Mouse (Mus musculus) lung, postnatal 0 days (tissue): Measurements from ENCODE around the gene Slc50a1. TPM values are rescaled to one million over a fixed set of nuclear protein-coding genes. Genes with fewer than 3 reads are reported as not detected.

Experiments
- ATAC-seq: fragments of 200-750 bp; cut with Nextera tagmentation; 2 replicates; pipeline ENCODE4 v1.8.0; 2017; ENCODE audit warnings: moderate library complexity
- DNase-seq: peaks from one replicate; pipeline ENCODE4 v3.0.0-alpha.2; 2016; ENCODE audit warnings: low spot score
- H3K27ac ChIP-seq: fragments of 300-500 bp; sonication (generic); 2 replicates; pipeline ENCODE4 v1.5.1; 2014; ENCODE audit warnings: antibody characterized with exemption, mild to moderate bottlenecking, low read length, mixed read lengths
- H3K27me3 ChIP-seq: fragments of 300-500 bp; sonication (generic); replicated peaks from 2 replicates; pipeline ENCODE4 v1.6.1; 2014; ENCODE audit warnings: low read length, mixed read lengths; ENCODE audit not compliant: insufficient read depth
- H3K36me3 ChIP-seq: fragments of 300-500 bp; sonication (generic); 2 replicates; pipeline ENCODE4 v1.6.1; 2014; ENCODE audit warnings: low read length, mixed read lengths; ENCODE audit not compliant: insufficient read depth
- H3K4me1 ChIP-seq: fragments of 300-500 bp; sonication (generic); 2 replicates; pipeline ENCODE4 v1.6.1; 2014; ENCODE audit warnings: antibody characterized with exemption, low read depth, low read length, mixed read lengths; ENCODE audit not compliant: insufficient read depth
- H3K4me2 ChIP-seq: fragments of 300-500 bp; sonication (generic); replicated peaks from 2 replicates; pipeline ENCODE4 v1.6.1; 2014; ENCODE audit warnings: low read depth, mild to moderate bottlenecking, low read length, moderate library complexity, mixed read lengths
- H3K4me3 ChIP-seq: fragments of 300-500 bp; sonication (generic); 2 replicates; pipeline ENCODE4 v1.5.1; 2014; ENCODE audit warnings: low read depth, low read length
- H3K9ac ChIP-seq: fragments of 300-500 bp; sonication (generic); replicated peaks from 2 replicates; pipeline ENCODE4 v1.6.1; 2014; ENCODE audit warnings: low read depth, mild to moderate bottlenecking
- H3K9me3 ChIP-seq: fragments of 300-500 bp; sonication (generic); 2 replicates; pipeline ENCODE4 v1.6.1; 2016; ENCODE audit warnings: low read length, mixed read lengths
- CTCF ChIP-seq: IDR thresholded peaks from 2 replicates; pipeline ENCODE4 v1.5.1; 2016; ENCODE audit warnings: antibody characterized with exemption, mild to moderate bottlenecking
- EP300 ChIP-seq: IDR thresholded peaks from 2 replicates; pipeline ENCODE4 v1.6.1; 2016; ENCODE audit warnings: antibody characterized with exemption, mild to moderate bottlenecking, control low read depth
- WGBS: fragments of 180-500 bp; shearing (Covaris S2); extraction: QIAGEN DNeasy Blood & Tissue Kit; methylation state at CpG from one replicate; pipeline ENCODE4 v1.1.7; 2014; 5-methylcytosine and 5-hydroxymethylcytosine counted together
- polyA plus RNA-seq: library from polyadenylated mRNA; unstranded; fragments of >200 nt; fragmentation: Nextera tagmentation; extraction: Ambion mirVana; gene quantifications from 2 replicates; pipeline ENCODE4 v1.2.1, GENCODE M21; 2015

Gene Slc50a1
- polyA plus RNA-seq, 1 experiment from 2014 or later = 95.7 TPM

- no peak overlapping the region for H3K4me3 ChIP-seq
- H3K36me3 ChIP-seq = no peaks in the 10 kb centered on the region
- ATAC-seq = no peak
- TF ChIP-seq CTCF (no peak), EP300 (no peak)
- WGBS = 79% methylated on average over 6 of the region's 6 CpGs
- H3K27me3 ChIP-seq = no peaks in the 10 kb centered on the region
- H3K9ac ChIP-seq = no peak overlapping the region
- 0 out of 2 replicates have a peak overlapping the region, but pooled peaks have one; percentile 27 for H3K4me2 ChIP-seq
- H3K4me1 ChIP-seq = no peaks in the 10 kb centered on the region
- no peaks in the 10 kb centered on the region for H3K9me3 ChIP-seq
- no peak overlapping the region for H3K27ac ChIP-seq
- no peak for DNase-seq
Observed at GRCm38 (mm10) chr3:89298908-89299307, 28.5 kb upstream of the Slc50a1 start.

GRCm38 (mm10) chr3:89296761-89297396 is 26.5 kb upstream of the Slc50a1 start:
- Histone ChIP-seq H3K9me3 (no peaks in the 10 kb centered on the region), H3K4me3 (no peak overlapping the region), H3K4me2 (no peak overlapping the region), H3K36me3 (no peaks in the 10 kb centered on the region), H3K27me3 (no peaks in the 10 kb centered on the region), H3K27ac (no peak overlapping the region), H3K9ac (no peak overlapping the region), H3K4me1 (no peaks in the 10 kb centered on the region)
- ATAC-seq (no peak), DNase-seq (peak; percentile 39)
- WGBS = 59% methylated on average over 11 of the region's 11 CpGs
- TF ChIP-seq EP300 = no peak
- TF ChIP-seq CTCF = no peak

- H3K4me3 ChIP-seq = no peak overlapping the region
- H3K9ac ChIP-seq = no peak overlapping the region
- no peaks in the 10 kb centered on the region for H3K27me3 ChIP-seq
- no peak for DNase-seq
- no peaks in the 10 kb centered on the region for H3K36me3 ChIP-seq
- no peak for ATAC-seq
- no peak overlapping the region for H3K4me2 ChIP-seq
- H3K4me1 ChIP-seq = no peaks in the 10 kb centered on the region
- TF ChIP-seq CTCF = no peak
- no peak for TF ChIP-seq EP300
- H3K9me3 ChIP-seq = no peaks in the 10 kb centered on the region
- 82% methylated on average over 8 of the region's 8 CpGs for WGBS
- H3K27ac ChIP-seq = no peak overlapping the region
Observed at GRCm38 (mm10) chr3:89295685-89296230, 25.4 kb upstream of the Slc50a1 start.

GRCm38 (mm10) chr3:89294195-89294594 is 23.8 kb upstream of the Slc50a1 start:
- 74% methylated on average over 5 of the region's 5 CpGs for WGBS

GRCm38 (mm10) chr3:89293247-89293918 is 23.0 kb upstream of the Slc50a1 start:
- WGBS = 85% methylated on average over 11 of the region's 11 CpGs

More at GRCm38 (mm10) chr3:89294195-89294594, 23.8 kb upstream of the Slc50a1 start:
- Histone ChIP-seq H3K36me3 (no peaks in the 10 kb centered on the region), H3K27me3 (no peaks in the 10 kb centered on the region), H3K9me3 (no peaks in the 10 kb centered on the region), H3K4me3 (no peak overlapping the region), H3K27ac (no peak overlapping the region), H3K9ac (no peak overlapping the region), H3K4me1 (no peaks in the 10 kb centered on the region), H3K4me2 (no peak overlapping the region)
- DNase-seq (no peak), ATAC-seq (no peak)
- no peak for TF ChIP-seq CTCF
- no peak for TF ChIP-seq EP300

GRCm38 (mm10) chr3:89292303-89292702 is 21.9 kb upstream of the Slc50a1 start:
- ATAC-seq (no peak), DNase-seq (no peak)
- Histone ChIP-seq H3K27ac (no peak overlapping the region), H3K27me3 (no peaks in the 10 kb centered on the region), H3K4me2 (no peak overlapping the region), H3K9me3 (no peaks in the 10 kb centered on the region), H3K9ac (no peak overlapping the region), H3K4me1 (no peaks in the 10 kb centered on the region), H3K36me3 (no peaks in the 10 kb centered on the region), H3K4me3 (no peak overlapping the region)
- 71% methylated on average over 5 of the region's 5 CpGs for WGBS
- no peak for TF ChIP-seq EP300
- TF ChIP-seq CTCF = no peak

More at GRCm38 (mm10) chr3:89293247-89293918, 23.0 kb upstream of the Slc50a1 start:
- H3K4me2 ChIP-seq = no peak overlapping the region
- ATAC-seq (no peak), DNase-seq (no peak)
- no peak overlapping the region for H3K9ac ChIP-seq
- TF ChIP-seq CTCF (no peak), EP300 (no peak)
- H3K9me3 ChIP-seq = no peaks in the 10 kb centered on the region
- no peaks in the 10 kb centered on the region for H3K4me1 ChIP-seq
- no peaks in the 10 kb centered on the region for H3K27me3 ChIP-seq
- no peaks in the 10 kb centered on the region for H3K36me3 ChIP-seq
- no peak overlapping the region for H3K27ac ChIP-seq
- H3K4me3 ChIP-seq = no peak overlapping the region
